Mouse (Mus musculus) inflammation-experienced regulatory T-cells, adult 6 months (primary cell): ENCODE measurements around the gene Cfap52. TPM values are rescaled to one million over a fixed set of nuclear protein-coding genes. Genes with fewer than 3 reads are reported as not detected.

ENCODE experiments used
- ATAC-seq: one replicate; pipeline ENCODE4 v1.8.0; 2017
- polyA plus RNA-seq, 3 experiments: library from polyadenylated mRNA; unstranded; fragments of 100-300 nt; shearing (Covaris generic); gene quantifications; one replicate each; pipeline ENCODE4 v1.2.1; 2017

Cfap52 gene
- polyA plus RNA-seq, 3 experiments from 2014 or later: not detected

DNA sequence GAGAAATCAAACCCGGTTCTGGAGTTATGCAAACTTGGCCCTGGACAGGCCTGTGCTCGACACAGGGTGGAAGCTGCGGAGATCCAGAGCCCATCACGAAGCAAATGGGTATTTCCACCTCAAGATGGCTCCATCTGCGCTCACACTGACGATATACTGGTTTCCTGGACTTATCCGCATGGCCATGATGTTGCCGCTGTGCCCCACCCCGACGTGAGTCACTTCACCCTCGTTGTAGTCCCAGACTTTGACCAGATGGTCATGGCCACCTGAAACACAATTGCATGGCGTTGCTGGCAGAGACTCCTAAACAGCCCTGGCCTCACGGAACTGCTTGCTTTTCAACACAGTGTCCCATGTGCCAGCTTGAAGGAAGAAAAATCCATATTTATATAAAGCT is 40.5 kb downstream of the Cfap52 start:
- no peak for ATAC-seq

DNA sequence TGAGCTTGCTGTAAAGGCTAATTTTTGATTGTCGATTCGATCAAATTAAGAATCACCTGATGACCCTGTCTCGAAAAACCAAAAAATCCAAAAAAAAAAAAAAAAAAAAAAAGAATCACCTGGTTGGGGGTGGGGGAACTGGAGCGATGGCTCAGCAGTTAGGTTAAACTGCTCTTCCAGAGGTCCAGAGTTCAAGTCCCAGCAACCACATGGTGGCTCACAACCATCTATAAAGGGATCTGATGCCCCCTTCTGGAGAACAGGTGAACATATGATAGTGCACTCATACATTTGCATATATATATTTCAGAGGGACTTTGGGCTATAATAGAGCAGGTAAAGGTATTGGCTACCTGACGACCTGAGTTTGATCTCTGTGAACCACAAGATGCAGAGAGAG is 41.7 kb downstream of the Cfap52 start:
- no peak for ATAC-seq

DNA sequence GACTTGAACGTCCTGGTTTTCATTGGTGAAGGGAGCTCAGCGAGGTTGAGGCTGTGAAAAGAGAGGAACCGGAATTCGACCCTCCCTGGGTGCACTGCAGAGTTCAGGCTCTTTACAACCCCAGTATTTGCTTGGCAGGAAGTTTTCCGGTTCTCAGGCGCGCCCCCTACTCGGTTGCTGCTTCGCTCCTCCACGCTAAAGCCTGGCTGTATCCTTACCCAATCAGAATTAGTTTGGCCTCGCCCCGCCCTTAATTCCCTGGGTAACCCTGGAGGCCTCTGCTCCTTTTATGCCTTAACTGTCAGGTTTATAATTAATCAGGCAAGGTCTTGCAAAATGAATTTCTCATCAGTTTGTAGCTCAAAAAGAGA is 42.7 kb downstream of the Cfap52 start:
- ATAC-seq: no peak

GRCm38 (mm10) chr11:67921827-67922754 is 43.4 kb downstream of the Cfap52 start, which contains the start of gene Usp43:
Usp43 (minus strand) TSS chr11:67922153.
- ATAC-seq: no peak

- no peak for ATAC-seq
Observed at GRCm38 (mm10) chr11:67921091-67921826, 44.2 kb downstream of the Cfap52 start.

DNA sequence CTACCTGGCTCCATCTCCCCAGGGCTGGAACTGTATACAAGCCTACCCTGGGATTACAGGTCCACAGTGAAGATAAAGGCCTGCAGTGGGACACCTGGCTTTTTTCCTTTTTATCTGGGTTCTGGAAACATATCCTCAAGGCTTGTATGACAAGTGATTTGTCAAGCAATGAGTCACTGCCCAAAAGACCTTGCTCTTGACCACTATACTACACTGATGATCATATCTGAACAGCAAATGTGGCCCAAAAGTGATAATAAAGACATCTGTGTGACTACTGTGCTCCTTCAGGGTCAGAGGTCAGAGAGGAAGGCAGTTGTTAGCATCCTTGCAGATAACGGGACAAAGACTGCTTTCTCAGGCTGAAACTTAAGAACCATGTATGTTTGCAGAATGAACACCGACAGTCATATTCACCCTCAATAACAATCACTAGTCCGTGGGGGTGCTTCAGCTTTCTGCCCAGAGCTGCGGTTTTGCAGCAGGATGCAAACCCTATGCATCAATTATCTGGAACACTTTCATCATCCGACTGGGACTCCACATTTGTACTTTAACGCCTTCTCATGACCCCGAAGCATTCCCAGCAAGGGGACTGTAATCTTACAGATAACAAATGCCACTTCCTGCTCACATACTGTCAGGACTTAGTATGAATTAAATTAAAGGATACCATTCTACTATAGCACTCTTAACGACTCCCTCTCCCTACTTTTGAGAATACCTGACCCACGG is 45.1 kb downstream of the Cfap52 start:
- ATAC-seq: no peak

DNA sequence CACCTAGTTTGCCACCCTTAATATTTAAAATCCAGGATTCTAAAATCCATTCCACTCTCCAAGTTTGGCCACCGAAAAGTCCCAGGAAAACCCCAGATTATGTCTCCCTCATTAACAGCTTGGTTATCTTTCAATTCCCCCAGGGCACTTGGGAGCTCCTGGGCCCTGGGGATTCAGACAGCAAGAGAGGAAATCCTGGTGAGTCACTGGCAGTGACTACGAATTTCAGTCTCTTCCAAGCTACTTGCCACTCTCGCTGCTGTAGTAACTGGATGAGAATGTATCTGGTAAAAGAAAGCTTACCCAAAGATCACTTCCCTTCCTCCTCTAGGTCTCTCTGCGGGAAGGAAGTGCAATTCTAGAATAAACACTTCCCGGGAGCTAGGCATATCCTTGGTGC is 45.9 kb downstream of the Cfap52 start:
- no peak for ATAC-seq

- no peak for ATAC-seq
Observed at GRCm38 (mm10) chr11:67917126-67917525, 48.3 kb downstream of the Cfap52 start.

GRCm38 (mm10) chr11:67911074-67911473 is 54.4 kb downstream of the Cfap52 start:
- ATAC-seq: no peak

DNA sequence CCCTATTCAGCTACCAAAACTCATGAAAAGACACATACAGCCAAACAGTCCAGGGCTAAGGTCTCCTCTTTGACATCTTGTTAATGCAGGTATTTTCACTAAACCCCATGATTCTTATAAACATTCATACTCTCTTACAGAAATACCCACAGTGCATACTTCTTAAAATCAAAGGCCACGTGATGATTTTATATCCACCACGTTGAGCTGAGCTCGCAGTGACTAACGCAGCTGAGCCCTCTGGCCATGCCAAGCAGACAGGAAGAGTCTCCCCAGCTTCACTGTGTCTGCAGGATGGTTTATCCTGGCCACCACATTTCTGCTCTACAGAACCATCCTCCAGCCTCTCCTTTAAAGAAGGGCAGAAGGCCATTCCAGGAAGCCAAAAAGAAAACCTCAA is 61.7 kb downstream of the Cfap52 start:
- ATAC-seq: no peak

GRCm38 (mm10) chr11:67897064-67897560 is 68.3 kb downstream of the Cfap52 start:
- no peak for ATAC-seq

DNA sequence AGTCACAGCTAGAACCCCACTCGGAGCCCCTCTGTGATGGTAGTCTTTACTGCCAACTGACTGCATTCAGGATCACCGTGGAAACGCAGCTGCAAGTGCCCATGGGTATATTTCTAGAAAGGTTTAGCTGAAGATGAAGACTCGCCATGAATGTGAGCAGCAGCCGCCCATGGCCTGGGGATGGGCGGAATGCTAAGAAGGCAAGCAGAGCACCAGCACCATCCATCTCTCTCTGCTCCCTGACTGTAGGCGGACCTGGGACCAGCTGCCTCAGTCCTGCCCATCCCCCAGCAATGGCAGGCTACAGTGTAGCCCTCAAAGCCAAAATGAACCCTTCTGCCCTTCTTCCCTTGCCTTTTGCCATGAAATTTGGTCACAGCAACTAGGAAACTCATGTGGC is 69.8 kb downstream of the Cfap52 start:
- no peak for ATAC-seq

- ATAC-seq: no peak
Observed at GRCm38 (mm10) chr11:67888521-67888920, 76.9 kb downstream of the Cfap52 start.

DNA sequence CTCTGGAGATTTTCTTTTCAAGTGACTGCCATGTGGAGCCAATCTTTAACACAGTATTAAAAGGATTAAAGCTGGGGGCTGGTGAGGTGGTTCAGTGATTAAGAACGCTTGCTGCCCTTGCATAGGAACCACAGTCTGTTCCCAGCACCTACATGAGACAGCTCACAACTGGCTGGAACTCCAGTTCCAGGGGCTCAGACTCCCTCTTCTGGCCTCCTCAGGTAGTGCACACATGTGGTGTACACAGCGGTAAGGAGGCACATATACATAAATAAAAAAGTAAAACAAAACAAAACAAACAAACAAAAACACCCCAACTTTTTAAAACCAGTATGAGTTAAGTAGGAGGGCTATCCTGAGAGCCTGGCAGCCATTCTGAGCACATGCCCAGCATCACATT is 79.5 kb downstream of the Cfap52 start:
- no peak for ATAC-seq

Other genes starting within 250 kb of the Cfap52 start
- not detected for gene Glp2r, start 194.5 kb downstream of the Cfap52 start, polyA plus RNA-seq
- gene Gsg1l2, start 191.0 kb downstream of the Cfap52 start, polyA plus RNA-seq: not detected
- not detected for gene Dhrs7c, start 167.5 kb downstream of the Cfap52 start, polyA plus RNA-seq
- not detected for gene Usp43, start 43.5 kb downstream of the Cfap52 start, polyA plus RNA-seq
- gene Stx8, start 542 bp upstream of the Cfap52 start, polyA plus RNA-seq: 10 to 100 TPM; 59.6 to 76.8 (median 64.6) TPM